Mouse (Mus musculus) erythroblast, embryonic 14.5 days (primary cell): ENCODE measurements around the gene Clic4.
"Not testable (repeated sequence)": the region's sequence is repeated elsewhere in the genome, so short reads cannot be mapped to it uniquely, and the experiment has no call there.

Experiments used
- GATA1 ChIP-seq: IDR thresholded peaks from 2 replicates; pipeline ENCODE4 v1.6.1; 2012; ENCODE audit warnings: low read length, inconsistent platforms, mixed read lengths
- TAL1 ChIP-seq: IDR thresholded peaks from 3 replicates; pipeline ENCODE4 v1.6.1; 2012; ENCODE audit warnings: low read length, inconsistent platforms, mixed read lengths

DNA sequence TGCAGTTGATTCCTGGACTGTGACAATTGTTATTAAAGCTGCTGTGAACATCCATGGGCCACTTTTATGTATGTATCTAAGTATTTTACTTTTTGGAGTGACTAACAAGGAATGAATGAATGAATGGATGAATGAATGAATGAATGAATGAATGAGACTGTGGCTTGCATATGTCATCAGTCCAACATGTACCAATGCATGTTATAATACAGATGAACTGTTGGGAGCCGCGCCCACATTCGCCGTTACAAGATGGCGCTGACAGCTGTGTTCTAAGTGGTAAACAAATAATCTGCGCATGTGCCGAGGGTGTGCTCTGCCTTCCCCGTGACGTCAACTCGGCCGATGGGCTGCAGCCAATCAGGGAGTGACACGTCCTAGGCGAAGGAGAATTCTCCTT, 88.3 kb downstream of the Clic4 start:
- TF ChIP-seq TAL1, GATA1: not testable (repeated sequence)
